Mouse (Mus musculus) Patski (cell line): Measurements from ENCODE around the gene Ntn4. TPM values are rescaled to one million over a fixed set of nuclear protein-coding genes. Genes with fewer than 3 reads are reported as not detected.

ENCODE experiments used
- ATAC-seq: fragments of 100-300 bp; one replicate; pipeline ENCODE4 v1.8.0; 2021
- CTCF ChIA-PET: fragments of 350-600 bp; sonication (Branson Sonifier 250); formaldehyde crosslinking; loops from one replicate; lab custom pipeline; 2022; ENCODE audit warnings: inconsistent platforms; lab: Charles Lee
- POLR2A ChIA-PET: fragments of 350-600 bp; sonication (Branson Sonifier 250); formaldehyde crosslinking; loops from one replicate; lab custom pipeline; 2022; ENCODE audit warnings: antibody characterized with exemption, inconsistent platforms; lab: Charles Lee
- DNase-seq: peaks from one replicate; pipeline ENCODE4 v3.0.0-alpha.2; 2011; ENCODE audit warnings: low read depth, low spot score
- H3K27me3 ChIP-seq: fragments of 371-371 bp; one replicate; pipeline ENCODE4 v1.5.1; 2021
- CTCF ChIP-seq: fragments of 100-300 bp; IDR thresholded peaks from one replicate; pipeline ENCODE4 v1.5.1; 2021
- in situ Hi-C: fragments of 300-500 bp; cut with MboI; formaldehyde crosslinking; loops from 3 replicates; pipeline ENCODE4 v1.11.1; 2018; ENCODE audit warnings: low pct_unique_long_range_greater_than_20kb, mixed read lengths
- polyA plus RNA-seq: library from polyadenylated mRNA; unstranded; gene quantifications from one replicate; pipeline ENCODE4 v1.2.3, GENCODE M21; 2021

The Ntn4 gene
- polyA plus RNA-seq, result 159 TPM

DNA sequence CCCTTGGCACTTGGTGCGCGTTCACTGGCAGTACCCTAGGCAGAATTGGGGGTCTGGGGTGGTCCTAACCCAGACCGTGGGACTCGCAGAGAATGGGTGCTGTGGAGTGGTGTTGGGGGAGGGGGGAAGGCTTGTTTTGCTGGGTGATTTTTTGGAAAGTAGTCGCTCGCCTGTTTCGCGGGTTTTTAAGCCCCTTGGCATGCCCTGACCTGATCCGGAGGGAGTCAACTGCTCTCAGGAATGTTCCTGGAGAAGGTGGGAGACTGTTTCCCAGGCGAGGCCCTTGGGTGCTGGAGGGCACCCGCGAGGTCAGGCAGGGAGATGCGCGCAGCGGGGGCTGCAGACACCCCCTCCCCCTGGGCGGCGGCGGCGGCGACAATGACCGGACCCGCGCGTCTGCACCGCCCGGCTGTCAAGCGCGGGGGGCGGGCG lies at the start of gene Ntn4:
Ntn4 (plus strand) TSS at position 161 of the 432 bp plus-strand sequence.
- in situ Hi-C loops, result no loop called here
- no peaks in the 10 kb centered on the region for H3K27me3 ChIP-seq
- ATAC-seq (peak; percentile 24), DNase-seq (no peak)
- TF ChIP-seq CTCF, result no peak
- POLR2A ChIA-PET, result interaction anchor here (1.2 kb wide), 1 partner anchor 45 kb away, joined by 5 read pairs; no protein-coding TSS in a partner anchor
- CTCF ChIA-PET, result interaction anchor here (1.4 kb wide), 1 partner anchor 137 kb away, joined by 3 read pairs; no protein-coding TSS in a partner anchor

DNA sequence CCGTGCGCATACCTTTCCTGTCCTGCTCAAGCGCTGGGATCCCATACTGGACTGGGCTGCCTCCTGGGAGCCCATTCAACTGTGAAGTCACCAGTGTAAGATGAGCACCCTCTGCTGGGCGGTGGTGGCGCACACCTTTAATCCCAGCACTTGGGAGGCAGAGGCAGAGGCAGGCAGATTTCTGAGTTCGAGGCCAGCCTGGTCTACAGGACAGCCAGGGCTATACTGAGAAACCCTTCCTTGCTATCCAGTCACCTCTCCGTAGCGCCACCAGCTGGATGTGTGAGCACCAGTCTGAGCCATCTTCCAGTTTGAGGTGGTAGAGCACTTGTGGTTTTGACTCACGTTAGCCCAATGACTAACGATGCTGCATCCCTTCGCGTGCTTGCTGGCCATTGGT lies 48.0 kb upstream of the Ntn4 start:
- CTCF ChIA-PET, result interaction anchor here (1.6 kb wide), 1 partner anchor 220 kb away, joined by 5 read pairs; no protein-coding TSS in a partner anchor
- H3K27me3 ChIP-seq, result no peaks in the 10 kb centered on the region
- in situ Hi-C loops, result loop anchor here (5.0 kb wide), 1 partner anchor 220 kb away; no protein-coding TSS in a partner anchor
- ATAC-seq, result no peak
- POLR2A ChIA-PET, result no interaction called here
- TF ChIP-seq CTCF, result peak; percentile 36
- no peak for DNase-seq

DNA sequence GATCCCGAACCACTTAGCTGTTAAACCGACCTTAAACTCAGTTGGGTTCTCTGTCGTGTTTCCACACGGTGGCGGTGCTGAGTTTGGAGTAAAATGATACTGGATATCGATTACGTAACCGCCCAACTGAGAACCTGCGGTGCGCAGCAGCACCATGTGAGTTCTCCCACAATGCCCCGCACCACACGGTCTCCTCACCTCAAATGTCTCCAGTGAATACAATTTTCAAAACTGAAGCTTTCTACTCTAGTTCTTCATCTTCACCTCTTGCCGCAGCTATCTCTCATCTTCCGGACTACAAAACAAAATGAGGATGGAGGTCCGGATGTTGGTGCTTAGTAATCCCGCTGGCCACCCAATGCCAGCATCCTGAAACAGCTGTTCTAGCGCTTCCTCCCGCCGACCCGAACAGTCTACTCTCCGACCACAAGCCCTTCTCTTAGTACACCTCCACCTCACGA lies 46.4 kb upstream of the Ntn4 start:
- POLR2A ChIA-PET, result interaction anchor here (0.6 kb wide), 1 partner anchor 95 kb away, joined by 5 read pairs; no protein-coding TSS in a partner anchor
- ATAC-seq, result no peak
- H3K27me3 ChIP-seq, result no peaks in the 10 kb centered on the region
- in situ Hi-C loops, result loop anchor here (5.0 kb wide), 1 partner anchor 218 kb away; no protein-coding TSS in a partner anchor
- peak; percentile 61 for TF ChIP-seq CTCF
- no peak for DNase-seq
- CTCF ChIA-PET, result interaction anchor here (0.8 to 1.8 kb wide), 10 partner anchors 10 to 219 kb away, joined by 3 to 6 read pairs (median 4); no protein-coding TSS in a partner anchor

DNA sequence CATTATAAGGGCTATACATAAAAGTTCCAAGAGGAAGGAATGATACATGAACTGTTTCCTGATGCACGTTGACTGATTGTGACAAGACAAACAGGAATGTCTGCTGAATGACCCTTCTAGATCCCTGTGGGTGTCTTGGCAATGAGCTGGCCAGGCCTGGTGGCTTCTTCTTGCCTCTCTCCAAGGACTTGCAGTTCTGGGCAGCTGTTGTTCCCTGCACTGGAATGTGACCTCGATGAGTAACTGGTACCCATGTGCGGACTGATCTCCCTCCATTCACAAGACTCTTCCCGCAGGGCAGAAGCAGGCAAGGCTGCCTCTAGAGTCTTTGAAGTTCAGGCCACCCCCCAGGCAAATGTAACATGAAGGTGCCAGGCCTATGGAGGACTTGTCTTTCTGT lies 44.6 kb upstream of the Ntn4 start:
- POLR2A ChIA-PET, result interaction anchor here (1.3 kb wide), 1 partner anchor 45 kb away, joined by 5 read pairs; no protein-coding TSS in a partner anchor
- H3K27me3 ChIP-seq, result no peaks in the 10 kb centered on the region
- TF ChIP-seq CTCF, result no peak
- DNase-seq (no peak), ATAC-seq (peak; percentile 17)
- in situ Hi-C loops, result loop anchor here (5.0 kb wide), 1 partner anchor 41 kb away; no protein-coding TSS in a partner anchor
- CTCF ChIA-PET, result interaction anchor here (0.7 to 2.3 kb wide), 6 partner anchors 46 to 217 kb away, joined by 3 to 10 read pairs (median 3); no protein-coding TSS in a partner anchor

DNA sequence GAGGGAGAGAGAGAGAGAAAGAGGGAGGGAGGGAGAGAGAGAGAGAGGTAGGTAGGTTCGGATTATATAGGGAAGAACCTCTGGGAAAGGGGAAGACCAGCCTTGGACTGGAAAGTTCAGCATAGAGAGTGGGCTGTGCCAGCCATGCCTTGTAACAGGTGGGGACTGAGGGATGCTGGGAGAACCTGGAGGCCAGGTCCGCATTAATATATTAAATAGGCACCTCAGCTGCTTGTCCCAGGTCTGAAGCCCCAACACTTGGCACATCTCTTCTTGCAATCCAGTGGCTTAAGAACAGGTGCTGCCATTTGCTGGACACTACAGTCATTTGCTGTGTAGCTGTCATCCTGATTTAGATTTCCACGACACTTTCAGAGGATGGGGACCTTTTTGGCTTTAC lies 43.8 kb upstream of the Ntn4 start:
- TF ChIP-seq CTCF, result no peak
- ChIA-PET POLR2A (interaction anchor here (1.3 kb wide), 1 partner anchor 45 kb away, joined by 5 read pairs; no protein-coding TSS in a partner anchor), CTCF (interaction anchor here (1.0 to 2.3 kb wide), 3 partner anchors 181 to 216 kb away, joined by 3 to 10 read pairs (median 3); no protein-coding TSS in a partner anchor)
- in situ Hi-C loops, result loop anchor here (5.0 kb wide), 1 partner anchor 41 kb away; no protein-coding TSS in a partner anchor
- ATAC-seq, result no peak
- no peaks in the 10 kb centered on the region for H3K27me3 ChIP-seq
- DNase-seq, result no peak

DNA sequence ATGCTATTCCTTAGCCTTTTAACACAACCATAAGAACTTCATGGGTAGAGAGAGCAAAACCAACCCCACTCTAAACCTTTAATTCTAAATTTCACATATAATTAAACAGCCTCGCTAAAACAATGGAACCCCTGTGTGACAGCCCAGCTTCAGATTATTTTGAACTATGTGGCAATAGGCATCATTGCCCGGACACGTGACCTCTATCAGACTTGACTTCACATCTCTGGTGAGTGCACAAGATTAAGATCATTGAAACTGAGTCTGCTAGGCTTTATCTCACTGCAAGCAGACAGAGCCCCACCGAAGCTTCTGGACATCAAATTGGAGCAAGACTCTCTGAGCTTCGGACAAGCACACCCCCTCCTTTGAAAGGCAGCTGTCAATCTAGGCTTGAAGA lies 38.2 kb upstream of the Ntn4 start:
- in situ Hi-C loops, result no loop called here
- POLR2A ChIA-PET, result interaction anchor here (1.0 kb wide), 1 partner anchor 39 kb away, joined by 5 read pairs; no protein-coding TSS in a partner anchor
- CTCF ChIA-PET, result no interaction called here
- DNase-seq (no peak), ATAC-seq (no peak)
- no peak for TF ChIP-seq CTCF
- no peaks in the 10 kb centered on the region for H3K27me3 ChIP-seq

DNA sequence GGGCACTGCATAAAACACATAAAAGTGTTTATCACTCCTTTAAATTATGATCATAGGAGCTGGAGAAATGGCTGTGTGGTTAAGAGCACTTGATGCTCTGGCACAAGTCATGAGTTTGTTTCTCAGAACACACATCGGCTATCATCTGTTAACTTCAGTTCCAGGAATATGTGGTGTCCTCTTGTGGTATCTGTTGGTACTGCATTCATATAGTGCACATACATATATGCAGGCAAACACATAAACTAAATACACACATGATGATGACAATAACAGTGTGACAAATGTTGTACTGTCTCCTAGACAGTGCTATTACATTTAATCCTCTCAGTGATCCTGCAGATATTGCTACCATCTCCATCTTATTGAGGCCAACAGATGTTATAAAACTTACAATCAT lies 37.2 kb upstream of the Ntn4 start:
- in situ Hi-C loops, result no loop called here
- no peak for DNase-seq
- CTCF ChIA-PET, result interaction anchor here (0.6 to 1.2 kb wide), 2 partner anchors 14 to 59 kb away, joined by 3 read pairs; no protein-coding TSS in a partner anchor
- H3K27me3 ChIP-seq, result no peaks in the 10 kb centered on the region
- POLR2A ChIA-PET, result interaction anchor here (1.0 kb wide), 1 partner anchor 38 kb away, joined by 5 read pairs; no protein-coding TSS in a partner anchor
- peak; percentile 26 for TF ChIP-seq CTCF
- ATAC-seq, result no peak

DNA sequence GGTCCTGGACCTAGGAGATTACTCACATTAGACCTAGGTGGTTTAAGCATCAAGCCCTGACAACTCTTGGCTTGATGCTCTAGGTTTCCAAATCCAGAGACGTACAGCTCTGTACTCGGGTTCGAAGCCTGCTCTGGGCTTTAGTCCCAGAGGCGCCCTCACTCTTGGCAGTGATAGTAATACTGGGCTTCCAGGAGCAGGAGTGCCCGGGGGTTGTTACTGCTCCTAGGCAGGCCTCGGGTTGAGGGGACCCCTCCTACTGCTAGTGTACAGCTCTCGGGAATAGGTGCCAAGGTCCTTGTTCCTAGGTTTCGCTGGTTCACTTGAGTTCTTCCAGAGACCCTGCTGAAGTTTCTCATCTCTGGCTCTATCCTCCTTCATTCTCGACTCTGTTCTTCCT lies 34.2 kb upstream of the Ntn4 start:
- in situ Hi-C loops, result no loop called here
- ChIA-PET POLR2A (interaction anchor here (0.9 kb wide), 1 partner anchor 9 kb away, joined by 4 read pairs; no protein-coding TSS in a partner anchor), CTCF (interaction anchor here (1.2 to 1.4 kb wide), 2 partner anchors 117 to 212 kb away, joined by 4 read pairs; no protein-coding TSS in a partner anchor)
- DNase-seq (no peak), ATAC-seq (no peak)
- TF ChIP-seq CTCF, result no peak
- H3K27me3 ChIP-seq, result no peaks in the 10 kb centered on the region

DNA sequence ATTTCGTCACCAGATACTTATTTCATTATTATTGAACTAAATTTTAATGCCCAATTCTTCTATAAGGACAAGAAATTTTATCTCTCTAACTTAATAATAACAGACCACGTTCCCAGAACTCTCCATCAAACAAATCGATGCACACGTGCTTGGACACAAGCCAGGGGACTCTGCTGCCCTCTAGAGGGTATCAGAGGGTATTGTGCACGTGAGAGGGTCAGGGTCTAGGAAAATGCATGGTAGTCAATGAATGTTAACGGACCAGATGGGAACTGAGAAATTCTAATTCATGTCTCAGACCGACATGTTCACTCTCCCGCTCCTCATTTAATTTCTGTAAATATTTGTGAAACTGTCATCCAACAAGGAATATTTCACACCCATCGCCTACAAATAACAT lies 32.4 kb upstream of the Ntn4 start:
- H3K27me3 ChIP-seq, result no peaks in the 10 kb centered on the region
- DNase-seq, result no peak
- POLR2A ChIA-PET, result no interaction called here
- CTCF ChIA-PET, result interaction anchor here (1.2 kb wide), 1 partner anchor 9 kb away, joined by 5 read pairs; no protein-coding TSS in a partner anchor
- ATAC-seq, result no peak
- in situ Hi-C loops, result no loop called here
- TF ChIP-seq CTCF, result peak; percentile 35

DNA sequence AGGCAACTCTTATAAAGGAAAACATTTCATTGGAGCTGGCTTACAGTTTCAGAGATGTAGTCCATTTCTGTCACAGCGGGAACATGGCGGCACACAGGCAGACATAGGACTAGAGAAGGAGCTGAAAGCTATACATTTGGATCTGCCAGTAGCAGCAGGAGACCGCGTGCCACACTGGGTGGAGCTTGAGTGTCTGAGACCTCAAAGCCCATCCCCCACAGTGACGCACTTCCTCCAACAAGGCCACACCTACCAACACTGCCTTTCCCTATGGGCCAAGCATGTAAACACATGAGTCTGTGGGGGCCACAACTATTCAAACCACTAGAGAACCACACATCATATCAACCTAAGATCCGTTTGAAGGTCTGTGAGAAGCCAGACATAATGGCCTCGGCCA lies 31.2 kb upstream of the Ntn4 start:
- ATAC-seq, result no peak
- in situ Hi-C loops, result no loop called here
- no peak for DNase-seq
- POLR2A ChIA-PET, result interaction anchor here (0.7 kb wide), 1 partner anchor 9 kb away, joined by 3 read pairs; no protein-coding TSS in a partner anchor
- no peaks in the 10 kb centered on the region for H3K27me3 ChIP-seq
- CTCF ChIA-PET, result interaction anchor here (0.9 to 1.6 kb wide), 2 partner anchors 161 to 204 kb away, joined by 3 to 4 read pairs; no protein-coding TSS in a partner anchor
- no peak for TF ChIP-seq CTCF
